Mouse (Mus musculus): ENCODE measurements around the gene Vta1. TPM values are rescaled to one million over a fixed set of nuclear protein-coding genes. Genes with fewer than 3 reads are reported as not detected.

Gene Vta1
- 217 and 224 TPM in 2 replicates for polyA plus RNA-seq (2014; fragmentation: Nextera tagmentation; extraction: Ambion mirVana)

DNA sequence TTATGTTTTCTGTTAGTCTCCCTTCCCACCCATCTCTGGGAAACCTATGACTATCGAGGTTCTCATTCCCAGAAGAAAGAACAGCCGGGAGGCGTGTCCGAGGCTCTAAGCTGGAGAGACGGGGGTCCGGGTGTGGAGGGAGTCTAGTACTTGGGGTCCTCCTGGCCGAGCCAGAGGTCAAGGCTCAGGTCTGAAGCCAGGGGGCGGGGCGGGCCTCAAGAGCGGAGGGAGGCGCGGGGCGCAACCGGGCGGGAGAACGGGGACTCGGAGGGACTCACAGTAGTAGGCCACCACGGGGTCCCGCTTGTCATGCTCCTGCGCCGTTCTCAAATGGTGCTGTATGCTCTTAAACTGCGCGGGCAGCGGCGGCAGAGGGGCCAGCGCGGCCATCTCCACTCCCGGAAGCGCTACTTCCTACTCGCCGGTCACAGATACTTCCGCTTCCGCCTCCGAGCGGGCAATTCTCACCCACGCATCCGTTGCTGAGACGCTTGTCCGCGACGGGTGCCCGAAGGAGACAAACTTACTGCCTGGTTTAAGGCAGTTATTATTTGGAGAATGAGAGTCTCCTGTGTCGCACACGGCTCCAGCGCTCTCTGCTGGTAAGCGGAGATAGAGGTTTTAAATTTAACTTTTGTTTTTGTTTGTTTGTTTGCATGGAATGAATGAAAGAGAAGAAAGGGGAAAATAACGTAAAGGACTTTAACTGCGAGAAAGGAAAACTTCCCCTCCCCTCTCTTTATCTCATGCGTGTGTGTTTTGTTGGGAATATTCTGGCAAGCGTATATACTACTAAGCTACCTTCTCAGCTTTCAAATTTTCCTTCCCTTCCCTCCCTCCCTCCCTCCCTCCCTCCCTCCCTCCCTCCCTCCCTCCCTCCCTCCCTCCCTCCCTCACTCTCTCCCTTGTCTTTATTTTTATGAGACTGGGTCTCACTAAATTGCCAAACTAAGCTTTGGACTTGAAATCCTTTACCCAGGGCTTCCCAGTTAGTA is at the start of gene Vta1, which contains the start of gene Nmbr:
Vta1 (minus strand) TSS at position 489 of the 995 bp plus-strand sequence.
Nmbr (plus strand) TSS at position 520 of the 995 bp plus-strand sequence.
- peak; percentile 94 for ATAC-seq (ENCODE audit: low FRiP score, low TSS enrichment)
- Histone ChIP-seq H3K9me3 (ENCODE audit: control insufficient read depth, low read length) (no peaks in the 10 kb centered on the region), H3K4me1 (ENCODE audit: control insufficient read depth, insufficient read depth, low read length) (peaks cover 17% of the 10 kb centered on the region), H3K4me3 (replicated peaks; ENCODE audit: low read depth, low read length) (peak within 1 kb of the TSS; percentile 98), H3K36me3 (ENCODE audit: control insufficient read depth, insufficient read depth, low read length) (no peaks in the 10 kb centered on the region), H3K27ac (replicated peaks; ENCODE audit: low read depth, low read length) (peak within 1 kb of the TSS; percentile 87), H3K9ac (replicated peaks; ENCODE audit: low read length) (peak within 1 kb of the TSS; percentile 85), H3K27me3 (ENCODE audit: control insufficient read depth, insufficient read depth, low read length) (no peaks in the 10 kb centered on the region), H3K4me2 (ENCODE audit: low read length) (peak within 1 kb of the TSS; percentile 77)
- under 1% methylated on average over 49 of the region's 50 CpGs for WGBS
- peak; percentile 98 for DNase-seq

DNA sequence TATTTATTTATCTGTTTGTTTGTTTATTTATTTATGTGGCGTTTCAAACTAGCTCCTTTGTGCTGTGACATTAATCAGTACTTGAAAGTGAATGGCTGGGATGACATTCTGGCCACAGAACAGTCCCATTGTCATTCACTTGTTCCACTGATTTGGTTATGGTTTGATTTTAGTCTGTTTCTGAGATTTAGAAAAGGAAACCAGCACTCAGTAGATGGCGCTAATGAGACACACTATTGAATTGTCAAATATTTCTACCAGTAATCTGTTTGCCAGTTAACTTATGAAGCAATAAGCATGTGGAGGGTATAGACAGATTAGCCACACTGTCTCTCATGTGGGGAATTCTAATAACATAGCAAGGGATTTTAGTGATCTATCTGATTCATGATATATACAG is 28.9 kb upstream of the Vta1 start:
- H3K36me3 ChIP-seq (ENCODE audit: control insufficient read depth, insufficient read depth, low read length), result no peaks in the 10 kb centered on the region
- ATAC-seq (ENCODE audit: low FRiP score, low TSS enrichment) (0 out of 2 replicates have a peak, but pooled peaks have one; percentile 31), DNase-seq (peak; percentile 92)
- no peaks in the 10 kb centered on the region for H3K4me1 ChIP-seq (ENCODE audit: control insufficient read depth, insufficient read depth, low read length)
- no peak overlapping the region for H3K27ac ChIP-seq (replicated peaks; ENCODE audit: low read depth, low read length)
- H3K9me3 ChIP-seq (ENCODE audit: control insufficient read depth, low read length), result no peaks in the 10 kb centered on the region
- no peak overlapping the region for H3K4me3 ChIP-seq (replicated peaks; ENCODE audit: low read depth, low read length)
- H3K4me2 ChIP-seq (ENCODE audit: low read length), result no peak overlapping the region
- 8% methylated on average over 2 of the region's 2 CpGs for WGBS
- no peak overlapping the region for H3K9ac ChIP-seq (replicated peaks; ENCODE audit: low read length)
- H3K27me3 ChIP-seq (ENCODE audit: control insufficient read depth, insufficient read depth, low read length), result no peaks in the 10 kb centered on the region

DNA sequence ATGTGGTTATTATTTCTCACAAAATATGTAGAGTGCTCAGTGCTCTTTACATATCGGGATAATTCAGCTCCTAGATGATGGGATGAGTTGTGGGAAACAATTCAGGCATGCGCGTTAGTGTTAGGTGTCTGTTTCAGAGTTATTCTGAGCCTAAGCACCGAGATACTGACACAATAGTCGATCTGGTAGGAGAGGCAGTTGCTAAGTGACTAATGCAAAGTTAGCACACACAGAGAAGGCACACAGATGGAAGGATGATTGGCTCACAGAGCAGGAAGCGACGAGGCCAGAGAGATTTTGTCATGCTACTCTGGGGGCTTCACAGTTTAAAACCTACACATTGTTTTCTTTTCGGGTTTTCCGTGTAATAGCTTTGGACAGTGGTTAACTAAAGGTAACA is 20.3 kb upstream of the Vta1 start:
- no peaks in the 10 kb centered on the region for H3K27me3 ChIP-seq (ENCODE audit: control insufficient read depth, insufficient read depth, low read length)
- H3K9ac ChIP-seq (replicated peaks; ENCODE audit: low read length), result no peak overlapping the region
- ATAC-seq (ENCODE audit: low FRiP score, low TSS enrichment), result no peak
- no peaks in the 10 kb centered on the region for H3K4me1 ChIP-seq (ENCODE audit: control insufficient read depth, insufficient read depth, low read length)
- H3K4me2 ChIP-seq (ENCODE audit: low read length), result no peak overlapping the region
- 47% methylated on average over 9 of the region's 9 CpGs for WGBS
- no peaks in the 10 kb centered on the region for H3K9me3 ChIP-seq (ENCODE audit: control insufficient read depth, low read length)
- no peaks in the 10 kb centered on the region for H3K36me3 ChIP-seq (ENCODE audit: control insufficient read depth, insufficient read depth, low read length)
- no peak overlapping the region for H3K4me3 ChIP-seq (replicated peaks; ENCODE audit: low read depth, low read length)
- H3K27ac ChIP-seq (replicated peaks; ENCODE audit: low read depth, low read length), result no peak overlapping the region
- no peak for DNase-seq

DNA sequence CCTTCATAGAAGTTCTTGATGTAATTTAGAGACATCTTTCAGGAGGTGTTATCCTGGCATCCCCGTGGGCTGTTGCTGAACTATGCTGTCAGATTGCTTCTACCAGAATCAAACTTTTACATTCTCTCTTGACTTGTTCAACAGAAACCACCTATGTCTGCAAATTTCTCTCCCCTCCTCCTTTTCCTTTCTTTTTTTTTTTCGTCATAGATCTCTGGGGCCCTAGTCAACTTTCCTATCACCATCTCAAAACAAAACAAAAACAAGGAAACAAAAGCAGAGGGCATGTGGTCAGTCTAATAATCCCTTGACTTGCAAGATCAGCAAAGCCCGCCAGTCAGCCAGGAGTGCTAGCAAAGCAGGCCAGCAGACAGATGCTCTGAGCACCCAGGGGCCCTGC is 12.8 kb upstream of the Vta1 start, which contains the start of gene Gje1:
Gje1 (minus strand) TSS at position 101 of the 400 bp plus-strand sequence.
- no peak for DNase-seq
- WGBS, result 60% methylated on average over 3 of the region's 3 CpGs
- Histone ChIP-seq H3K27me3 (ENCODE audit: control insufficient read depth, insufficient read depth, low read length) (no peaks in the 10 kb centered on the region), H3K9ac (replicated peaks; ENCODE audit: low read length) (no peak within 1 kb of the TSS), H3K9me3 (ENCODE audit: control insufficient read depth, low read length) (no peaks in the 10 kb centered on the region), H3K27ac (replicated peaks; ENCODE audit: low read depth, low read length) (no peak within 1 kb of the TSS), H3K4me3 (replicated peaks; ENCODE audit: low read depth, low read length) (no peak within 1 kb of the TSS), H3K4me1 (ENCODE audit: control insufficient read depth, insufficient read depth, low read length) (no peaks in the 10 kb centered on the region), H3K4me2 (ENCODE audit: low read length) (no peak within 1 kb of the TSS), H3K36me3 (ENCODE audit: control insufficient read depth, insufficient read depth, low read length) (no peaks in the 10 kb centered on the region)
- ATAC-seq (ENCODE audit: low FRiP score, low TSS enrichment), result no peak

DNA sequence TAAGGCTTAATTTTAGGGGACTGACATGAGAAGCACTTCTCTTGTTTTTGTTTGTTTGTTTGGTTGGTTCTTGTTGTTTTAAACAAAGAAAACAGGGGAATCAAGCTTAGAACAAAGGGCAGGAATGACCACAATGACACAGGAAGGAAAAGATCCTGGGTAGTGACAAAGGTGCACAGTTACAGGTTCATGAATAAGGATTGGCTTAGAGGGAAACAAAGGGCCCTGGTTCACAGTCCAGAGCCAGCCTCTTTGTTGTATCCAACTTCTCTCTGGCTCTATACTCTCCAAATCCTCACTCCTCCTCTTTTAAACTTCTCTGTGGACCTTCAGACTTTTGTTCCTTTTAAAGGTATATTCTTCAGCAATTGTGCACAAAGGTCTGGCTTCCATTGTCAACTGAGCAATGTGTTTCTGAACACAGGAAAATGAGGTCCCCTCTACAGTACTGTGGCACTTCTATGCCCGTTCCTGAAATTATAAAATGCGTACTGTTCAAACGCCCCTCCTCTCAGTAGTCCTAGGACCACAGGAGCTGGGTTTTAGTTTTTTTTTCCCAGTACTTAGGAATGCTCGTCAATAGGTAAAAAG is 1.4 kb downstream of the Vta1 start:
- H3K36me3 ChIP-seq (ENCODE audit: control insufficient read depth, insufficient read depth, low read length), result no peaks in the 10 kb centered on the region
- 16% methylated on average over 4 of the region's 4 CpGs for WGBS
- H3K27ac ChIP-seq (replicated peaks; ENCODE audit: low read depth, low read length), result peak overlapping the region; percentile 58
- peak; percentile 34; the same call in 1 of the 2 replicates for ATAC-seq (ENCODE audit: low FRiP score, low TSS enrichment)
- H3K27me3 ChIP-seq (ENCODE audit: control insufficient read depth, insufficient read depth, low read length), result no peaks in the 10 kb centered on the region
- H3K4me1 ChIP-seq (ENCODE audit: control insufficient read depth, insufficient read depth, low read length), result peaks cover 17% of the 10 kb centered on the region
- H3K9ac ChIP-seq (replicated peaks; ENCODE audit: low read length), result peak overlapping the region; percentile 85; the same call in 1 of the 2 replicates
- DNase-seq, result peak; percentile 24
- peak overlapping the region; percentile 77 for H3K4me2 ChIP-seq (ENCODE audit: low read length)
- no peaks in the 10 kb centered on the region for H3K9me3 ChIP-seq (ENCODE audit: control insufficient read depth, low read length)
- peak overlapping the region; percentile 98 for H3K4me3 ChIP-seq (replicated peaks; ENCODE audit: low read depth, low read length)

DNA sequence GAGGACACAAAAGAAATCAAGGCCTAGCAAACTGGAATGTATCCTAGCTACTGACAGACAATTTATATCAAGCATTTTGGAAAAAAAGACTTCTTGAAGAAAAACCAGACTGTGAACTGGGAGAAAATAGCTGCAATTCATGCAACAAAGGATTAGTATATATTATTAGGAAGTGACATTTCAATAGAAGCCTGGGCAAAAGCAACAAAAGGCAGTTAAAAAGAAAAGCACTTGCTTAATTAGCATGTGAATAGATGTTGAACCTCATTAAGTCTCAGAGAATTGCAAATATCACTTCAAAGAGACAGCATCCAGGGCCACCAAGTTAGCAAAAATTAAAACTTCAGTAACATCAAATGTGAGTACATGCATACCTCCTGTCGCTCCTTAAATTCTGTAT is 2.1 kb downstream of the Vta1 start:
- Histone ChIP-seq H3K4me1 (ENCODE audit: control insufficient read depth, insufficient read depth, low read length) (peaks cover 17% of the 10 kb centered on the region), H3K4me2 (ENCODE audit: low read length) (peak overlapping the region; percentile 77), H3K9ac (replicated peaks; ENCODE audit: low read length) (peak overlapping the region; percentile 85; the same call in 1 of the 2 replicates), H3K36me3 (ENCODE audit: control insufficient read depth, insufficient read depth, low read length) (no peaks in the 10 kb centered on the region), H3K4me3 (replicated peaks; ENCODE audit: low read depth, low read length) (peak overlapping the region; percentile 98), H3K27me3 (ENCODE audit: control insufficient read depth, insufficient read depth, low read length) (no peaks in the 10 kb centered on the region), H3K9me3 (ENCODE audit: control insufficient read depth, low read length) (no peaks in the 10 kb centered on the region), H3K27ac (replicated peaks; ENCODE audit: low read depth, low read length) (peak overlapping the region; percentile 58)
- ATAC-seq (ENCODE audit: low FRiP score, low TSS enrichment) (no peak), DNase-seq (peak; percentile 45)
- WGBS, result 4% methylated on average over 1 of the region's 1 CpGs

DNA sequence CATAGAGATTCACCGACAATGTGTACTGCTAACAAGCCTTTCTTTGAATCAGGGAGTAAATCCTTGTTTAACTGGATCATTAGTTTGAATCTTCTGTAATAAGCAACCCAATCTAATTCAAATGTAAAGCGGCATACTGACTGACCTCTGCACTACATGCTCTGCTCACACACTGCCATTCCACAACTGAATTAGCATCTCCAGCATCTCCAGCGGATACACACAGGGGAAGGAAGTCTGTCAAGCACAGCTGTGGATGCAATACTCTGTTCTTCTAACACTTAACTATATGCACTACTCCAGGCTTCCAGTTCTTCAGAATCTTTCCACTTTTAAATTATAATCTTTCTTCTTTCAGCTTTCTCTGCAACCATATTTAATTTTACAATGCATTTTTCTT is 15.0 kb downstream of the Vta1 start:
- 52% methylated on average over 3 of the region's 3 CpGs for WGBS
- Histone ChIP-seq H3K9me3 (ENCODE audit: control insufficient read depth, low read length) (no peaks in the 10 kb centered on the region), H3K27ac (replicated peaks; ENCODE audit: low read depth, low read length) (no peak overlapping the region), H3K4me3 (replicated peaks; ENCODE audit: low read depth, low read length) (no peak overlapping the region), H3K4me1 (ENCODE audit: control insufficient read depth, insufficient read depth, low read length) (no peaks in the 10 kb centered on the region), H3K36me3 (ENCODE audit: control insufficient read depth, insufficient read depth, low read length) (peaks cover 14% of the 10 kb centered on the region; the same call in 1 of the 2 replicates), H3K4me2 (ENCODE audit: low read length) (no peak overlapping the region), H3K27me3 (ENCODE audit: control insufficient read depth, insufficient read depth, low read length) (no peaks in the 10 kb centered on the region), H3K9ac (replicated peaks; ENCODE audit: low read length) (no peak overlapping the region)
- DNase-seq (no peak), ATAC-seq (ENCODE audit: low FRiP score, low TSS enrichment) (no peak)

DNA sequence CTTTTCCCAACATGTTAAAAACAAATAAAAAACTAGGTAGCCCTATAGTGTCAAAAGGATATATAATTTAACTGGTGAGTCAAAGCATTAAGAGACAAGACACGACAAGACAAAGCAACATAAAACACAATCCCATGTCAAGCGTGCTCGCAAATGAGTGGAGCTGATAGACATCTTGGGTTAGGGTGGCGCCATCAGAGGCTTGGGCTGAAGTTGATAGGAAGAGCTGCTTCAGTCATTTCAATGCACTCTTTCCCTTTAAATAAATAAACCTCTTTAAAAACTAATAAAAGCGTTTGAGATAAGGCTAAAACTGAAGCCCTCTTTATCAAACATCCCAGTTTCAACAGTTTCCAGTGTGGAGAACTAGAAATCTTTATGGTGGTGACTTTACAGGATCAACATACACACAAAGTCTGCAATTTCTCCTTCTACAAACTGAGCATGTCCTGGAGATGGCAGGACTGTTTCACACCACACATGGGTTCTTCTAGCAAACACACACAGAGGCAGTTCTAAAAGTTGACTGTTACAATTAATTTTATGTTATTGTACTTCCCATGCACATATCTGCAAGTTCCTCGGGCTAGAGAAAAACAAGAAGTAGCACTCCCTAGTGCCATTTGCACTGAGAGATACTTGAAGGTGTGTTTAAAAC is 16.4 kb downstream of the Vta1 start:
- 96% methylated on average over 6 of the region's 6 CpGs for WGBS
- H3K9ac ChIP-seq (replicated peaks; ENCODE audit: low read length), result no peak overlapping the region

More for the DNA sequence above, 16.4 kb downstream of the Vta1 start:
- Histone ChIP-seq H3K4me2 (ENCODE audit: low read length) (no peak overlapping the region), H3K4me3 (replicated peaks; ENCODE audit: low read depth, low read length) (no peak overlapping the region), H3K36me3 (ENCODE audit: control insufficient read depth, insufficient read depth, low read length) (peaks cover 14% of the 10 kb centered on the region; the same call in 1 of the 2 replicates), H3K4me1 (ENCODE audit: control insufficient read depth, insufficient read depth, low read length) (no peaks in the 10 kb centered on the region), H3K9me3 (ENCODE audit: control insufficient read depth, low read length) (no peaks in the 10 kb centered on the region), H3K27me3 (ENCODE audit: control insufficient read depth, insufficient read depth, low read length) (no peaks in the 10 kb centered on the region), H3K27ac (replicated peaks; ENCODE audit: low read depth, low read length) (no peak overlapping the region)
- ATAC-seq (ENCODE audit: low FRiP score, low TSS enrichment), result no peak
- no peak for DNase-seq
